Mouse (Mus musculus) liver, embryonic 12.5 days (tissue): ENCODE measurements around the gene Ccdc8. TPM values are rescaled to one million over a fixed set of nuclear protein-coding genes. Genes with fewer than 3 reads are reported as not detected.
A peak's percentile ranks its signal among the peaks of the same experiment; 100 is the strongest.

Source experiments
- ATAC-seq: fragments of 200-750 bp; cut with Nextera tagmentation; 2 replicates; pipeline ENCODE4 v1.8.0; 2017; ENCODE audit warnings: moderate number of reproducible peaks, mild to moderate bottlenecking, moderate library complexity
- H3K27ac ChIP-seq: fragments of 300-500 bp; sonication (generic); 2 replicates; pipeline ENCODE4 v1.5.1; 2016; ENCODE audit warnings: mild to moderate bottlenecking
- H3K27me3 ChIP-seq: fragments of 300-500 bp; sonication (generic); replicated peaks from 2 replicates; pipeline ENCODE4 v1.6.1; 2016; ENCODE audit warnings: mild to moderate bottlenecking, moderate library complexity
- H3K36me3 ChIP-seq: fragments of 300-500 bp; sonication (generic); 2 replicates; pipeline ENCODE4 v1.6.1; 2016; ENCODE audit warnings: mild to moderate bottlenecking, moderate library complexity
- H3K4me1 ChIP-seq: fragments of 300-500 bp; sonication (generic); 2 replicates; pipeline ENCODE4 v1.6.1; 2016
- H3K4me2 ChIP-seq: fragments of 300-500 bp; sonication (generic); 2 replicates; pipeline ENCODE4 v1.6.1; 2016; ENCODE audit warnings: mild to moderate bottlenecking, moderate library complexity
- H3K4me3 ChIP-seq: fragments of 300-500 bp; sonication (generic); 2 replicates; pipeline ENCODE4 v1.5.1; 2016; ENCODE audit warnings: mild to moderate bottlenecking, moderate library complexity
- H3K9ac ChIP-seq: fragments of 300-500 bp; sonication (generic); 2 replicates; pipeline ENCODE4 v1.6.1; 2016; ENCODE audit warnings: mild to moderate bottlenecking, moderate library complexity
- H3K9me3 ChIP-seq: fragments of 300-500 bp; sonication (generic); replicated peaks from 2 replicates; pipeline ENCODE4 v1.6.1; 2016; ENCODE audit warnings: mild to moderate bottlenecking, moderate library complexity
- WGBS: fragments of 180-500 bp; shearing (Covaris S2); methylation state at CpG from one replicate; pipeline ENCODE4 v1.1.7; 2016; ENCODE audit not compliant: insufficient replicate concordance; 5-methylcytosine and 5-hydroxymethylcytosine counted together
- polyA plus RNA-seq: library from polyadenylated mRNA; unstranded; fragments of >200 nt; fragmentation: Nextera tagmentation; extraction: Ambion mirVana; gene quantifications from 2 replicates; pipeline ENCODE4 v1.2.1, GENCODE M21; 2016

Ccdc8 gene
- polyA plus RNA-seq = 3.8 and 3.9 TPM in 2 replicates

DNA sequence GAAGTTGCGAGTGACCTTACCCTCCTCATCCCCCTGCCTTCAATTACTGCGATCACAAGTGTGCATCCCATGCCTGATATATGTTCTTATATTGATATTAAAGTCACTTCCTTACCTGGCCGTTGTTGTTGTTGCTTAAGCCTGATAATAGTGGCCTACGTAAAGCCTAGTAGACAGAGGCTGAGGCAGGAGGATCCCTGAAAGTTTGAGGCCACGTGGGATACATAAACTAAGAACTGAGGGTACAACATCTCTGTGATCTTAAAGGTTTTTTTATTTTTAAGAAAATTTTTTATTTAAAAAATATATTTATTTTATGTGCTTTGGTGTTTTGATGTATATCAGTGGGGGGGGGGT is at the start of gene Ccdc8:
Gene Ccdc8, plus strand, starts transcription at position 258 of the 357 bp plus-strand sequence.
- no peak for ATAC-seq
- peak within 1 kb of the TSS; percentile 65 for H3K9ac ChIP-seq
- H3K4me2 ChIP-seq = peak within 1 kb of the TSS; percentile 69
- WGBS = 87% methylated on average over 5 of the region's 5 CpGs
- H3K27me3 ChIP-seq = peaks cover 16% of the 10 kb centered on the region
- peak within 1 kb of the TSS; percentile 27 for H3K27ac ChIP-seq
- H3K4me1 ChIP-seq = peaks cover 64% of the 10 kb centered on the region
- H3K9me3 ChIP-seq = no peaks in the 10 kb centered on the region
- H3K36me3 ChIP-seq = peaks cover 7% of the 10 kb centered on the region
- H3K4me3 ChIP-seq = peak within 1 kb of the TSS; percentile 60

DNA sequence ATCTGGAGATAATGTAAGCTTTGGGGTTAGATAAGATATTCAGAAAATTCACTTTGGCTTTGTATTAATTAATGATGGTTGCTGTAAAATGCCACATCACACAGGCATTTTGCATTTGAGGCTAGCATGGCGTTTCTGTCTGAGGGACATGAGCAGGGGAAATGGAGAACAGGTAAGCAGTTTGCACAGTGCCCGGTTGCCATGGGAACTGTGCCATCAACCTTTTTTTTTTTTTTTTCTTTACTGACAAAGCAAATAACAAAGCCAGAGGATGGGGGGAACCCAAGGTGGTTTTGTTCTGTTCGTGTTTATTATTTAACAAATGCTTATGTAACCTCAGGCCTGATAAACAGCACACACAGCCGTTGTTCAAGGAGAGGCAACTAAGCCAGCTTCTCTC is 49.6 kb upstream of the Ccdc8 start:
- no peak overlapping the region for H3K4me2 ChIP-seq
- no peaks in the 10 kb centered on the region for H3K9me3 ChIP-seq
- H3K27ac ChIP-seq = no peak overlapping the region
- no peak for ATAC-seq
- no peak overlapping the region for H3K4me3 ChIP-seq
- H3K36me3 ChIP-seq = no peaks in the 10 kb centered on the region
- H3K9ac ChIP-seq = no peak overlapping the region
- H3K27me3 ChIP-seq = peaks cover 94% of the 10 kb centered on the region
- peaks cover 17% of the 10 kb centered on the region for H3K4me1 ChIP-seq
- WGBS = 38% methylated on average over 4 of the region's 4 CpGs

DNA sequence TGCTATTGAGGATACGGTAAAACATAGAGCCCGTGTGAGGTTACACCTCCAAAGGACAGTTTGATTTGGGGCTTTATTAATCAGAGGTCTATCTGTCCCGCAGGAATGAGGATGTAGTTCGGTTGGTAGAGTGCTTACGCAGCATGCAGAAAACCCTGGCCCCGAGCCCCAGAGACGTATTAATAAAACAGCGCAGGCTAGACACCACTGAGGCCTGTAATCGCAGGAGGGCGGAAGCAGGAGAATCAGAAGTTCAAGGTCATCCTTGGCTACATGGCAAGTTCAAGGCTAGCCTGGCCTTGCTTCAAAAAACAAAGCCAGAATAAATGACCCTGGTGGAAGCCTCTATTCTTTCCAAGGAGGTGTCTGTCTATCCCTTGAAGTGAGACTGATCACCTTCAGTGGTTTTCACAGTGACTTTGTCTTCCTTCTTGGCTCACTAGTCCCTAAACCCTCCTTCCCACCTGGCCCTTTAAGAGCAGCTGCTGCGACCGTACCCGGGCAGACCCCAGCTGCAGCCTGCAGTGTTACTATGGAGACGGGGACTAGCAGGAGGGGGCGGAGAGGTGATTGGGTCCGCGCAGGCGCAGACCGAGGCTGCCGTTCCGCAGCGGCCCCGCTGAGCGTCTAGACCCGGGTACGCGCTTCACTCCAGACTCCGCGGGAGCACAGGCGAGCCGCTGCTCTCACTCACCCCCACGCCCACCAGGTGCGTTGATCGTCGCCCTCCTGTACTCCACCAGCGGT is 48.3 kb upstream of the Ccdc8 start, which contains the start of gene Pnmal2:
Gene Pnmal2, plus strand, starts transcription at position 622 of the 747 bp plus-strand sequence.
- Histone ChIP-seq H3K9me3 (no peaks in the 10 kb centered on the region), H3K27ac (no peak within 1 kb of the TSS), H3K4me1 (peaks cover 17% of the 10 kb centered on the region), H3K4me3 (peak within 1 kb of the TSS; percentile 54), H3K9ac (peak within 1 kb of the TSS; percentile 58), H3K36me3 (no peaks in the 10 kb centered on the region), H3K27me3 (peaks cover 96% of the 10 kb centered on the region), H3K4me2 (peak within 1 kb of the TSS; percentile 70)
- WGBS = 18% methylated on average over 36 of the region's 36 CpGs
- ATAC-seq = peak; percentile 53; the same call in 1 of the 2 replicates

DNA sequence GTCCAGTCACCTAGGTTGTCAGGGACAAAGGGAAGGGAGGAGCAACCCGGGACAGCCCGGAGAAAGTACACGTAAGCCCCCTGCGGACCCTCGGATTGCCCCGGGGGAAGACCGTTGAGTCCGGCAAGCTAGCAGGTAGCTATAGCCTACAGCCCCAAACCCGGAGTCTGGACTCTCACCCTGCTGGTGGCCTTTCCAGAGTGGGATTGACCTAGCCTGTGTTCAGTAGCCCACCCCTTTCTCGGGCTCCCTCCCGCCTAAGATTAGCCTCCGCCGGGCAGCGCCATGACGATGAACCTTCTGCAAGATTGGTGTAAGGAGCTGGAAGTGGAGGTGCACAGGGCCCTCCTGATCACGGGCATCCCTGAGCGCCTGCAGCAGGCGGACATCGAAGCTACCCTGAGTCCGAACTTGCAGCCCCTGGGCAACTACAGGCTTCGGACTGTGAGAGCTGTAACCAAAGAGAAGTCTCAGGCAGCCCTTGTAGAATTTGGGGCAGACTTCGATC is 47.6 kb upstream of the Ccdc8 start:
- peaks cover 19% of the 10 kb centered on the region for H3K4me1 ChIP-seq
- peak overlapping the region; percentile 58 for H3K9ac ChIP-seq
- no peaks in the 10 kb centered on the region for H3K36me3 ChIP-seq
- H3K4me2 ChIP-seq = peak overlapping the region; percentile 70
- H3K27ac ChIP-seq = no peak overlapping the region
- peak overlapping the region; percentile 54 for H3K4me3 ChIP-seq
- 4% methylated on average over 22 of the region's 22 CpGs for WGBS
- peaks cover 99% of the 10 kb centered on the region for H3K27me3 ChIP-seq
- no peaks in the 10 kb centered on the region for H3K9me3 ChIP-seq
- ATAC-seq = peak; percentile 8; the same call in 1 of the 2 replicates

DNA sequence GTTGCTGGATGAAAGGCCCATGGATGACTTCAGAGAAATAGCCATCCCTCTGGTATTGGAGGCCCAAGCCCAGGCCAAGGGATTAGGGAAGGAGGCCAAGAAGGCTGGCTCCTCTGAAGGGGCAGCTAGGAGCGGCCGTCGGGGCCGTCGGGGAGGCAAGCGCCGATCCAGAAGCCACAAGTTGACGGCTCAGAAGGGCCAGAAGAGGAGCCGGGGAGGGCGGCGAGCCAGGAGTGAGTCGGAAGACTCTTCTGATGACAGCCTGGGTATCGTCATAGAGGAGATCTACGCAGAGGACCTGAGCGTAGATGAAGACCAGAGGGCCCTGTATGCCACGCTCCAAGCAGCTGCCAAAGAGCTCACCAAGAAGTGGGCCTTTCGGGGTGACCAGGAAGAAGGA is 47.1 kb upstream of the Ccdc8 start:
- Histone ChIP-seq H3K4me3 (peak overlapping the region; percentile 54; the same call in 1 of the 2 replicates), H3K36me3 (no peaks in the 10 kb centered on the region), H3K4me2 (peak overlapping the region; percentile 70; the same call in 1 of the 2 replicates), H3K4me1 (peaks cover 24% of the 10 kb centered on the region), H3K27ac (no peak overlapping the region), H3K27me3 (peaks cover 99% of the 10 kb centered on the region), H3K9ac (no peak overlapping the region), H3K9me3 (no peaks in the 10 kb centered on the region)
- 7% methylated on average over 17 of the region's 17 CpGs for WGBS
- ATAC-seq = no peak

DNA sequence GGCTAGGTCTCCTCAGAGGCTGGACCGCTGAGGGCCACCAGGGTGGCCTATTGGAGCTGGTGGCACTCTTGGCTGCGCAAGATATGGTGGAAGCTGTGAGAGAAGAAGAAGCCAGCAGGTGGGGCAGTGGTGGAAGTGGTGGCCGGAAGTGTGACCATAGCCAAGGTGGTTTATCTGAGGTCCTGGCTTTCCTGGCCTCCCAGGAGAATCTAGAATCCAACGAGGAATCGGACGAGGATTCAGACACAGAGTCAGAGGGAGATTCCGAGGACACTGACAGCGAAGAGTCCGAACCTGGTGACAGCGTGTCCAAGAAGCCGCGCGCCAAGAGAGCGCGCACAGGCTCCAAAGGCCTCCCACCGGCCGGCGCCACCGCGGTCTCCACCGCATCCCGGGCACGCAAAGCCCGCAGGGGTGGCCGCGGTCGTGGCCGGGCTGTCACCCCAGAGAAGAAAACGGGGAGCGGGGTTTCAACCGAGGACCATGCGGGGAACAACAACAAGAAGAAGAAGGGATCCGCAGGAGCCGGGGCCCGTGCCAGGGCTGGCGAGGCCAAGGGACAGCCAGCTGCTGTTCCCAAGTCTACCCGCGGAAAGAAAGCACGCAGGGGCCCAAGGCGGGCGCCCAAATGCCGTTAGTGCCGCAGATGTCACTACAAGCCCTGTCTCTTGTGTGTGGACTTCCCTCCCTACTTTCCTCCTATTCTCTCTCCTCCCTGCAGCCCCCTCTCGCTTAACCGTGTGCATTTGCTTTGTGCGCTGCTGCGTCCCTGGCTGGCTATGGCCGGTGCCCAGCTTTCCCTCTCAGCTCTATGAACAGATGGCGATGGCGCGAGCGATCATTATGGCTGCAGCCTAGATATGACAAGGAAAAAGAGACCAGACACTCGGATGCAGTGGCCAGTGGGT is 45.8 kb upstream of the Ccdc8 start:
- Histone ChIP-seq H3K27ac (no peak overlapping the region), H3K9ac (no peak overlapping the region), H3K4me3 (peak overlapping the region; percentile 20), H3K9me3 (no peaks in the 10 kb centered on the region), H3K36me3 (no peaks in the 10 kb centered on the region), H3K4me2 (peak overlapping the region; percentile 45), H3K4me1 (peaks cover 33% of the 10 kb centered on the region), H3K27me3 (peaks cover 94% of the 10 kb centered on the region)
- no peak for ATAC-seq
- 2% methylated on average over 53 of the region's 53 CpGs for WGBS

DNA sequence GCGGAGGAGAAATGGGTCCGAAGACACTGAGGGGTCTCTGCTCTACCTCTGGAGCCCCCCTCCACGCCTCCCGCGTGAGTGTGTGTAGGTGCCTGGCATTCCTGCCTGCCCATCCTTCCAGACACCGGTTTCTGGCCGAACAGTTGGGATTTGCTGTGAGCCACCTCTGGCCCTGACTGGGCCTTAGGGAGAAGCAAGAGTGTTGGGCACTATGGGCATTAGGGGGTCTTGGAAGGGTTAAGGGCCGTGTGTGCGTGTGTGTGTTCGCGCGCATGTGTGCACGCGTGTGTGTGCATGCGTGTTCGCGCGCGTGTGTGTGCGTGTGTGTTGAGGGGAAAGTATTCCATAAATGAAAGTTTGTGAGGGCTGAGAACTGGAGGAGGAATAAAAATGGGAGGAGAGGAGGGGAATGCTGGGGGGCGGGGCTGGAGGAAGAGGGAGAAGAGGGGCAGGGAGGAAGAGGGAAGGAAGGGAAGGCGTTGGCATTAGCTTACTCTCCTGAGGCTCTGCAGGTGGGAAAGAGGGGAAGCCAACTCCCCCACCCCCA is 45.1 kb upstream of the Ccdc8 start:
- no peaks in the 10 kb centered on the region for H3K36me3 ChIP-seq
- peaks cover 87% of the 10 kb centered on the region for H3K27me3 ChIP-seq
- peak overlapping the region; percentile 45 for H3K4me2 ChIP-seq
- H3K4me1 ChIP-seq = peaks cover 33% of the 10 kb centered on the region
- no peak overlapping the region for H3K9ac ChIP-seq
- H3K4me3 ChIP-seq = 0 out of 2 replicates have a peak overlapping the region, but pooled peaks have one; percentile 20
- H3K27ac ChIP-seq = no peak overlapping the region
- no peak for ATAC-seq
- 22% methylated on average over 21 of the region's 22 CpGs for WGBS
- no peaks in the 10 kb centered on the region for H3K9me3 ChIP-seq

DNA sequence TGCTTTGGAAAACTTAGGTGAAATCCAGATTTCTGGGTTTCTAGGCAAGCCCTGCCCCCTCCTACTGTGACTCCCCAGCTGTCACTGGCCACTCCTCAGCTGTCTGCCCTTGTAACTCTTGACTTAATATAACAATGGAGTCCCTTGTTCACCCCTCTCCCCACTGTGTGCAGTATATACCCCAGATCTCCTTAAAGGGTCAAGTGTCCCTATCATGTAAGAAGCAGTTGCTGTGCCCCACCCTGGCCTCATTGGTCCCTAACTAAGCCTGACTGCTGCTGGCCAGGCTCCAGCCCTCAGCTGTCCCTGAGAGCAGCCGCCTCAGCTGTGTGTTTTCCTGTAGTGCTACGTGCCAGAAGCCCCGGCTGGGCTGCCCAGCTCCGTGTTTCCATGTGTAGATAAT is 44.5 kb upstream of the Ccdc8 start:
- ATAC-seq = no peak
- Histone ChIP-seq H3K4me3 (no peak overlapping the region), H3K9ac (no peak overlapping the region), H3K27ac (no peak overlapping the region), H3K9me3 (no peaks in the 10 kb centered on the region), H3K36me3 (no peaks in the 10 kb centered on the region), H3K27me3 (peaks cover 82% of the 10 kb centered on the region), H3K4me1 (peaks cover 33% of the 10 kb centered on the region), H3K4me2 (no peak overlapping the region)
- WGBS = 10% methylated on average over 4 of the region's 4 CpGs

DNA sequence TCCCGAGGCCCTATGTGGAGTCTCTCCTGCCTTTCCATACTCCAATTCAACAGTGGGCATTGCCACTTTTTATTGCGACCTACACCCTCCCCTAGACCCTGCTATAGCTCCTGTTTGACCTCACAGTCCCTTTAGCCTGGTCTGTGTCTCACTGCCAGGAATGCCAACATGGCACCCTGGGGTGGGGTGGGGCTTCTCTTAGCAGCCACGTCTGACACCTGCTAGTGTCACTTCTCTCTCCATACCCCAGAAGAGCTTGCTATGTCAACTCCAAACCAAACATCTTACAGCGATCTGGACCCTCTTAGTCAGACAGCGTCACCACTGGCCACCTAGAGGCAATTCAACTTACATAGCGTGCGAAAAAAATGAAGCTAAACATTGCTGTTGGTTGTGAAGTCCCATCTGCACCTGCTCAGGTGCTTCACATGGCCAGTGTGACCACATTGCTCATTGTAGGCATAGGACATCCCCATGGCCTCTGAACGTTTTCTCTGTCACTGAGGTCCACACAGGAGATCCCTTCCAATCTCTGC is 43.5 kb upstream of the Ccdc8 start:
- 41% methylated on average over 8 of the region's 8 CpGs for WGBS
- peaks cover 71% of the 10 kb centered on the region for H3K27me3 ChIP-seq
- H3K4me3 ChIP-seq = no peak overlapping the region

DNA sequence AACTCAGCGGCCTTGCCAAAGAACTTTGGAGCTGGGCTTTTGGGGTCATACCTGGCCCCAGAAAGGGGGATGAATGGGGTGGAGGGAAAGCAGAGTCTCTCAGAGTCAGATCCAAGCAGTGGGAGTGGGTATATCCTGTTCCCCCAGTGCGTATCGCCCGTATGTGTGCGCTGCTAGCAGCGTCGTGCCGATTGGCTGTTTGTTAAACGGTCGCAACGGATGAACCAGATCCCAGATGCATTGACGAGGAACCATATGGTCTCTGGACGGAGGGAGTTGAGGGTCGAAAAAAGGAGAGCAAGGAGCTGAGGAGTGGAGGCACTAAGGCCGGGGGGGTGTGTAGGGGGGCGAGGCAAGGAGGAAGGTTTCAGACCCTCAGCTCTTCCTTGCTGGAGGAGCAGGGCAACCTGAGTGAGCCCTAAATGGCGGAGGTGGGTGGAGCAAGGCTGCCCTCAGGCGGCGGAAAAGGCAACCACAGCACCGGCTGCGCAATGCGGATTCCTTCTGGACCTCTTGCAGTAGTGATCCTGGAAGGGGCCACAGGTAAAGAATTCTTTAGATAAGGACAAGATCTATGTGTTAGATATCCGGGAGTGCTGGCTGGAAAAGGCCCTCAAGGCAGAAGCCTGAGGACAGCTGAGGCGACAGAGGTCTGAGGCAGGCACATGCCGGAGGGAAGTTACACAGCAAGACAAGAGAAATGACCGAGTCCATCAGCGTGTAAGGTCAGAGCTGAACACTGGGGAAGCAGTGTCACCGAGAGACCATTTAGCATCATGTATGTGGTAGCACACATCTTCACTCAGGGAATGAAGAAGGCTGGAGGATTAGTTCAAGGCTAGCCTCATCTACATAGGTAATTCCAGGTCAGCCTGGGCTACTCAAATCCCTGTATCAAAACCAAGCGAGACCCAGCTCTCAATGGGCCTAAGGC is 42.3 kb upstream of the Ccdc8 start:
- 8% methylated on average over 29 of the region's 29 CpGs for WGBS
- Histone ChIP-seq H3K4me1 (peaks cover 21% of the 10 kb centered on the region), H3K9ac (no peak overlapping the region), H3K9me3 (no peaks in the 10 kb centered on the region), H3K4me2 (peak overlapping the region; percentile 61), H3K27me3 (peaks cover 60% of the 10 kb centered on the region), H3K36me3 (no peaks in the 10 kb centered on the region), H3K4me3 (peak overlapping the region; percentile 30), H3K27ac (no peak overlapping the region)
- ATAC-seq = peak; percentile 36

More for the DNA sequence above, 43.5 kb upstream of the Ccdc8 start:
- Histone ChIP-seq H3K4me1 (peaks cover 33% of the 10 kb centered on the region), H3K36me3 (no peaks in the 10 kb centered on the region), H3K9me3 (no peaks in the 10 kb centered on the region), H3K9ac (no peak overlapping the region), H3K4me2 (no peak overlapping the region), H3K27ac (no peak overlapping the region)
- no peak for ATAC-seq
